Mouse (Mus musculus) kidney, embryonic 15.5 days (tissue): Measurements from ENCODE around the gene Nup37. TPM values are rescaled to one million over a fixed set of nuclear protein-coding genes. Genes with fewer than 3 reads are reported as not detected.

ENCODE experiments used
- ATAC-seq: fragments of 200-750 bp; cut with Nextera tagmentation; replicated peaks from 2 replicates; pipeline ENCODE4 v1.8.0; 2017; ENCODE audit warnings: moderate TSS enrichment; ENCODE audit not compliant: low FRiP score
- H3K27ac ChIP-seq: fragments of 300-500 bp; sonication (generic); 2 replicates; pipeline ENCODE4 v1.5.1; 2015; ENCODE audit warnings: mild to moderate bottlenecking, inconsistent platforms
- H3K27me3 ChIP-seq: fragments of 300-500 bp; sonication (generic); 2 replicates; pipeline ENCODE4 v1.6.1; 2015; ENCODE audit warnings: inconsistent platforms
- H3K36me3 ChIP-seq: fragments of 300-500 bp; sonication (generic); 2 replicates; pipeline ENCODE4 v1.6.1; 2015; ENCODE audit warnings: inconsistent platforms
- H3K4me1 ChIP-seq: fragments of 300-500 bp; sonication (generic); 2 replicates; pipeline ENCODE4 v1.6.1; 2015; ENCODE audit warnings: inconsistent platforms
- H3K4me2 ChIP-seq: fragments of 300-500 bp; sonication (generic); 2 replicates; pipeline ENCODE4 v1.6.1; 2015; ENCODE audit warnings: moderate library complexity, mild to moderate bottlenecking, inconsistent platforms
- H3K4me3 ChIP-seq: fragments of 300-500 bp; sonication (generic); replicated peaks from 2 replicates; pipeline ENCODE4 v1.5.1; 2015; ENCODE audit warnings: mild to moderate bottlenecking, inconsistent platforms
- H3K9ac ChIP-seq: fragments of 300-500 bp; sonication (generic); 2 replicates; pipeline ENCODE4 v1.6.1; 2015; ENCODE audit warnings: mild to moderate bottlenecking, inconsistent platforms
- H3K9me3 ChIP-seq: fragments of 300-500 bp; sonication (generic); replicated peaks from 2 replicates; pipeline ENCODE4 v1.6.1; 2016; ENCODE audit warnings: inconsistent platforms
- WGBS: fragments of 180-500 bp; shearing (Covaris S2); methylation state at CpG from one replicate; pipeline ENCODE4 v1.1.7; 2015; ENCODE audit warnings: mixed read lengths; 5-methylcytosine and 5-hydroxymethylcytosine counted together
- polyA plus RNA-seq: library from polyadenylated mRNA; unstranded; fragments of >200 nt; fragmentation: Nextera tagmentation; extraction: Ambion mirVana; gene quantifications from 2 replicates; pipeline ENCODE4 v1.2.1, GENCODE M21; 2015

The Nup37 gene
- polyA plus RNA-seq, 1 experiment from 2014 or later: 82.0 TPM

DNA sequence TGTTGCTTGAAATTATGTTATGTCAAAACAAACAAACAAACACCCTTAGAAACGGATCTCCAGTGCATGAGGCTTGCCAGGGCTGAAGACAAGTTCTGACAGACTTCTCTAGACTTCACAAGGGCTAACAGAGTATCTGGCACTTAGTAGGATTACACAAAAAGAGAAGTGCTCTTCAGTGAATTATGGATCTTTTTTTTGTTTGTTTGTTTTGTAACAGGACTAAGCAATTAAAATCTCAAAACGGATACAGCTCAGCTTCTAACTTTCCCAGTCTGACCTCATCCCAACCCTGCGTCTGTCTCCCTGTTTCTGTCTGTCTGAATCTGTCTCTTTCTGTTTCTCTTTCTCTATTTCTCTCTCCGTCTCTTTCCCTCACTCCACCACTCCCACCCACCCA lies 53.7 kb downstream of the Nup37 start:
- ATAC-seq: peak; percentile 53
- no peaks in the 10 kb centered on the region for H3K9me3 ChIP-seq
- H3K9ac ChIP-seq: no peak overlapping the region
- WGBS: 8% methylated on average over 4 of the region's 4 CpGs
- H3K27me3 ChIP-seq: no peaks in the 10 kb centered on the region
- peak overlapping the region; percentile 59 for H3K4me3 ChIP-seq
- peak overlapping the region; percentile 65 for H3K4me2 ChIP-seq
- 0 out of 2 replicates have a peak, but pooled peaks cover 3% of the 10 kb centered on the region for H3K36me3 ChIP-seq
- peaks cover 8% of the 10 kb centered on the region for H3K4me1 ChIP-seq
- H3K27ac ChIP-seq: no peak overlapping the region

DNA sequence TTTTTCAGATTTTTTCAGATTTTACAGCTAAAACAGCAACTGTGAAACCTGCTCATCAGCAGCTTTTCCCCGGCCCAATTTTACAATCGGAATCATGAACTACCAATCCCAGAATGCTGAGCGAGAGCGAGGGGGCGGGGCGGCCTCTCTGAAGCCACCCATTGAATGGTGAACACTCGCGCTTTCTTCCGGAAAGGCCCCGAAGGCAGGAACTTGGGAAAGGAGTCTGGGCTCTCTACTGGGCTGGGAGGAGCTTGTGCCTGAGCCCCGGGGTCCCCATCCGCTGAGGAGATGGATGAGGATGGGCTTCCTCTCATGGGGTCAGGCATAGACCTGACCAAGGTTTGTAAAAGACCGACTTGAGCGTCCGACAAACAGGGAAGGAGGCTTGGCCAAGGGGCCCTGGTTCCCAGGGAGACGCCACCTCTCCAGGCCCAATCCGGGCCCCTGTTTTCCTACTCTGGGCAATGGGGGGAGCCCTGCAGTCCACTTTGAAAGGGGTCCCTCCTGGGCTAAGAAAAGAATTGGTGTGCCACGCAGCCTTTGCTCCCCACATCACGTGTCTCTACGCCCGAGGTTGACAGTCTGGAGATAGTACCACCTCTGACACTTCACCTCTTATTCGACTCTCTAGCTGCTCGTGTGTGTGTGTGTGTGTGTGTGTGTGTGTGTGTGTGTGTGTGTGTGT lies 54.3 kb downstream of the Nup37 start, which contains the start of gene Washc3:
Gene Washc3 (plus strand): TSS at position 143 of the 688 bp plus-strand sequence.
- H3K4me3 ChIP-seq: peak within 1 kb of the TSS; percentile 59
- H3K27ac ChIP-seq: peak within 1 kb of the TSS; percentile 55
- WGBS: 2% methylated on average over 23 of the region's 23 CpGs
- no peaks in the 10 kb centered on the region for H3K27me3 ChIP-seq
- peak within 1 kb of the TSS; percentile 65 for H3K4me2 ChIP-seq
- peak within 1 kb of the TSS; percentile 57 for H3K9ac ChIP-seq
- H3K36me3 ChIP-seq: 0 out of 2 replicates have a peak, but pooled peaks cover 3% of the 10 kb centered on the region
- no peaks in the 10 kb centered on the region for H3K9me3 ChIP-seq
- peaks cover 8% of the 10 kb centered on the region for H3K4me1 ChIP-seq
- ATAC-seq: peak; percentile 99

DNA sequence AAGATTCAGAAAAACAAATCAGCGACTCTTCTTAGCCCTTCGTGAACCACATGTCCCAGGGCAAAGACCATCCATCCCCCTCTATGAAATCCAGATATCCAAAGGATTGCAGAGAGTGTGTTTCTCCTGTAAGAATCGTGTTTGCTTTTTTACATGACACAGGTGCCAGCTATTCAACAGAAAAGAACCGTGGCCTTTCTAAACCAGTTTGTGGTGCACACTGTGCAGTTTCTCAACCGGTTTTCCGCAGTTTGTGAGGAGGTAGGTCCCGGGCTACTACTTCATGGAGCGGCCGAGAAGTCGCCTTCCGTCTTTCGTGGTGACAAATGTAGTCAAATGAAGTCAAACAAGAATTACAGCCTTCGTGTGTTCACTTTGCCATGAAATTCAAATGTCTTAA lies 54.9 kb downstream of the Nup37 start:
- ATAC-seq: no peak
- H3K9ac ChIP-seq: peak overlapping the region; percentile 57
- H3K36me3 ChIP-seq: 0 out of 2 replicates have a peak, but pooled peaks cover 3% of the 10 kb centered on the region
- peak overlapping the region; percentile 55; the same call in 1 of the 2 replicates for H3K27ac ChIP-seq
- no peaks in the 10 kb centered on the region for H3K27me3 ChIP-seq
- no peaks in the 10 kb centered on the region for H3K9me3 ChIP-seq
- peak overlapping the region; percentile 65 for H3K4me2 ChIP-seq
- 75% methylated on average over 13 of the region's 13 CpGs for WGBS
- H3K4me3 ChIP-seq: peak overlapping the region; percentile 59
- peaks cover 8% of the 10 kb centered on the region for H3K4me1 ChIP-seq

DNA sequence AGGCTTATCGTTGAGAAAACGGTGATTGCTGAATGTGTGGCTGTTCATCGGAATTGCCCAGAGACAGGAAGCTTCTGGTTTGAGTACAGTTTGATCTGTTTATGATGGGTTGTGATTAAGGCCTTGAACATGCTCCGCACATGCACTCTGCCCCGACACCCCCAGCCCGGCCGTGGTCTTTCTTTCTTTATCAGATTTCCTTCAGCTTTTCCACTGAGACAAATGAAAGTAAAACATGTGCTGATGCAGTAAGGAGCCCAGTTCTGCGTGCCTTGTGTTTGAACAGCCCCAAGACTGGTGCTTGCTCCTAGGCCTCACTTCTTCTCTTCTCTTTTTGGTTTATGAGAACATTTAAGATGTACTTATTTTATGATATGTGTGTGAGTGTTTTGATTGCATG lies 55.8 kb downstream of the Nup37 start:
- 89% methylated on average over 8 of the region's 8 CpGs for WGBS
- Histone ChIP-seq H3K27ac (no peak overlapping the region), H3K36me3 (0 out of 2 replicates have a peak, but pooled peaks cover 3% of the 10 kb centered on the region), H3K9ac (no peak overlapping the region), H3K4me1 (peaks cover 8% of the 10 kb centered on the region), H3K27me3 (no peaks in the 10 kb centered on the region), H3K9me3 (no peaks in the 10 kb centered on the region), H3K4me2 (no peak overlapping the region), H3K4me3 (no peak overlapping the region)
- ATAC-seq: no peak

DNA sequence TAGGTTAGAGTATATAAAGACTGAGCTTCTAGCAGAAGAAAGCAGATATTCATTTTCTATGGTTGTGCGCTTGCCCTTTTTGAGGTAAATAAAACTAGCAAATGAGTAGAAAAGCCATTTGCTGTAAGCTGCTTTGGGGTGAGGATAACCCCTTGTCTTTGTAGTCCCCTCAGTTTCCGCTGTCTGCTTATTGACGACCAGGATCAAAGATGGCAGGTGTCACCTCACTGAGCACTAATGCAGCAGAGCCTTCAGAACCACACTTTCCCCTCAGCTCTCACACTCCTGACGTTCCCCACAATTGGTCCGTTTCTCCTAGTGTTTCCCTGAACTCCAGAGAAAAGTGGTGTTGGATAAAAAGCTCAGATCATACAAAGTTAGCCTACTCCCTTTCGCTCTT lies 56.4 kb downstream of the Nup37 start:
- WGBS: 79% methylated on average over 6 of the region's 6 CpGs
- no peak overlapping the region for H3K4me2 ChIP-seq
- H3K27ac ChIP-seq: no peak overlapping the region
- no peak overlapping the region for H3K4me3 ChIP-seq
- no peak overlapping the region for H3K9ac ChIP-seq
- H3K36me3 ChIP-seq: 0 out of 2 replicates have a peak, but pooled peaks cover 3% of the 10 kb centered on the region
- no peaks in the 10 kb centered on the region for H3K9me3 ChIP-seq
- no peak for ATAC-seq
- H3K27me3 ChIP-seq: no peaks in the 10 kb centered on the region
- H3K4me1 ChIP-seq: peaks cover 8% of the 10 kb centered on the region

DNA sequence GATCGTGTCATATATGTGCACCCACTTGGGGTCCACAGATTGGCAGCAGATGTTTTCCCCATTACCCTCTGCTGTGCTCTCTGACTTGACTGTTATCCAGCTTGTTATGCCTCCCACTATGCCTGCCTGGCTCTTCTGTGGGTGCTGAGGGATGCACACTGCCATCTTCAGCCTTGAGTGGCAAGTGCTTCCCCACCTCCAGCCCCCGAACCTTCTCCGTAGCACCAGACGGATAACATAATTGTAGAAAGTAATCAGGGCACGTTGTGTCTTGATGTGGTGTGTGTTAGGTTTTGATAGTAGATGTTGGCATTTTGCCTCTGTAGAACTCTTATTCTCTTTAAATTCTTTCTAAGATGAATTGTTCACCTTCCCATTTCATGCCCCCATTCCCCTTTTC lies 65.9 kb downstream of the Nup37 start:
- WGBS: 92% methylated on average over 5 of the region's 5 CpGs
- H3K4me1 ChIP-seq: no peaks in the 10 kb centered on the region
- no peaks in the 10 kb centered on the region for H3K9me3 ChIP-seq
- no peak overlapping the region for H3K9ac ChIP-seq
- H3K36me3 ChIP-seq: peaks cover 15% of the 10 kb centered on the region
- H3K4me2 ChIP-seq: no peak overlapping the region
- no peak overlapping the region for H3K27ac ChIP-seq
- ATAC-seq: no peak
- H3K27me3 ChIP-seq: no peaks in the 10 kb centered on the region
- no peak overlapping the region for H3K4me3 ChIP-seq

DNA sequence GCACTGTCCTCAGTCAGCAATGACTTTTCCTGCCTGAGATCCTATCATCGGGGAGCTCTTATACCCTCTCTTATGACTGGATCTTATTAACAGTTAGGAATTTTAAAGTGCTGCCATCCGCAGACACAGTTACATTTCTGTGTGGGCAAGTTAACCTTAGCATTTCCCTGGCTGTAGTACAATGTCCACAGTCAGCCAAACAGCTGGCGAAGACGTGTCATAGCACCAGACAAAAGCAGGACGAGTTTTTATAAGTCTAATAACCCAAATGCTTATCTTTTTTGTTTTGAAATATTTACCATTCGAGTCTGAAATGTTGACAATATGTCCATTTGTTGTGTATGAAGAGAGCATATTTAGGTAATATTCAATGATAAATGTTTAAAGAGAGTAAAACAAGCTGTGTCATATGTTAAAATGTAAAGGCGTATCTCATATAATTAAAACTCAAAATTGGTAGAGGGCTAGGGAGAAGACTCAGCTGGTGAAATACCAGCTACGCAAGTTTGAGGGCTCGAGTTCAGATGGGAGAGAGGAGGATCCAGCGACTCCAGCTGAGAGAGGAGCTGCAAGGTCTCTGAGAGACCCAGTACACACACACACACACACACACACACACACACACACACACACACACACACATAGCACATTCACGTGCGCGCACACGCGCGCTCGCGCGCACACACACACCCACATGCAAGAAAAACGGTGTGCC lies 68.2 kb downstream of the Nup37 start:
- Histone ChIP-seq H3K36me3 (peaks cover 23% of the 10 kb centered on the region), H3K9ac (no peak overlapping the region), H3K4me3 (no peak overlapping the region), H3K4me2 (no peak overlapping the region), H3K27me3 (no peaks in the 10 kb centered on the region), H3K9me3 (no peaks in the 10 kb centered on the region), H3K27ac (no peak overlapping the region), H3K4me1 (no peaks in the 10 kb centered on the region)
- 95% methylated on average over 20 of the region's 20 CpGs for WGBS
- ATAC-seq: no peak

DNA sequence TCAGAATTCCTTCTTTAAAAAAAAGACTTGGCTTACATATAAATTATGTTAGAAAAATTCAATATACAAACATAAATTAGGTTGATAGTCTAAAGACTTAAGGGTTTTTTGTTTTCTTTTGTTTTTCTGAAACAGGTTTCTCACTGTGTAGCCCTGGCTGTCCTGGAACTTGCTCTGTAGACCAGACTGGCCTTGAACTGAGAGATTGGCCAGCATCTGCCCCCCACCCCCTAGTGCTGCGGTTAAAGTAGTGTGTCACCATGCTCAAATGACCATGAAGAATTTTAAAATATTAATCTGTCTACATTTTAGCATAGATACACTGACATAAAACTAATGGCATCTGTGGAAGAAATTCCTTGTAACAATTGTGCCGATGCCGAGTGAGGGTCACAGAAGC lies 71.4 kb downstream of the Nup37 start:
- H3K9me3 ChIP-seq: no peaks in the 10 kb centered on the region
- no peak overlapping the region for H3K27ac ChIP-seq
- no peak overlapping the region for H3K4me3 ChIP-seq
- H3K4me1 ChIP-seq: no peaks in the 10 kb centered on the region
- no peaks in the 10 kb centered on the region for H3K27me3 ChIP-seq
- no peak for ATAC-seq
- no peak overlapping the region for H3K9ac ChIP-seq
- 94% methylated on average over 3 of the region's 3 CpGs for WGBS
- peaks cover 27% of the 10 kb centered on the region for H3K36me3 ChIP-seq
- H3K4me2 ChIP-seq: no peak overlapping the region

DNA sequence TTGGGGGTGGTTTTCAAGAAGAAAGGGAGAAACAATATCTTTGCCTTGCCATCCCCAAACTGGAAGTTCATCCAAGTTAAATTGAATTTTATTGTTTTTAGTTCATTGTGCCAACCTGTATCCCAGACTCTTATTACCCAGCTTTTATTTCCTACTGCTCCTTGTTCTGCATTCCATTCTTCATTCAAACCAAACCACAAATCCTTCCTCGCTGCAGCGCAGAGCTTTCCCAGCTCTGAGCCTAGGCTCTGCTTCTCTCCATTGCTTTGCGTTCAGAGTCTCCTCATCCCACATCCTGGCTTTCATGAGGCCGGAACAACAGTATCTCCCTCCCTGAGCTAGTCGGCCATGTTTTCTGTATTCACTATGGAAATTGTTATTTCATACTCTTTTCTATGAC lies 74.9 kb downstream of the Nup37 start:
- whole genome bisulfite sequencing: 78% methylated on average over 5 of the region's 5 CpGs
- H3K9ac ChIP-seq: no peak overlapping the region
- no peaks in the 10 kb centered on the region for H3K9me3 ChIP-seq
- no peak overlapping the region for H3K27ac ChIP-seq
- ATAC-seq: no peak
- H3K27me3 ChIP-seq: no peaks in the 10 kb centered on the region
- no peaks in the 10 kb centered on the region for H3K4me1 ChIP-seq
- no peak overlapping the region for H3K4me3 ChIP-seq
- H3K4me2 ChIP-seq: no peak overlapping the region
- peaks cover 36% of the 10 kb centered on the region for H3K36me3 ChIP-seq

DNA sequence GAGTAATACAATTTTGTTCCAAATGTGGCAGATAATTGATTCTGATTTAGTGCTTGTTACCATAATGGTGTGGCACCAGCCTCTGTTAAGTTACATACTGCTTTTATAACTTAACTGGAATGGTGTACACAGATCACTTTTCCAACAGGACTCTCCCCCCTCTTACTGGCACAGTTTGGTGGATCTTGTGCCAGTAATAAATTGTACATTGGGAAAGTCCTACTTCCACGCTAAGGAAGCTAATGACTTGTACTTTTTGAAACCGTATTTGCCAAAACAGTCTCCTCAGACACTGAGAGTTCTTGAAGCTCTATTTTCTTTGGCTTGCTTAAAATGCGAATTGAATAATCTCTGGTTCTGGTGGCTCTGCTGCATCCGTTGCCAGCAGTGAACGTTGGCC lies 78.6 kb downstream of the Nup37 start:
- no peak overlapping the region for H3K27ac ChIP-seq
- H3K27me3 ChIP-seq: no peaks in the 10 kb centered on the region
- WGBS: 71% methylated on average over 5 of the region's 5 CpGs
- no peak for ATAC-seq
- H3K4me2 ChIP-seq: no peak overlapping the region
- no peak overlapping the region for H3K4me3 ChIP-seq
- H3K9me3 ChIP-seq: no peaks in the 10 kb centered on the region
- H3K36me3 ChIP-seq: peaks cover 31% of the 10 kb centered on the region
- no peak overlapping the region for H3K9ac ChIP-seq
- H3K4me1 ChIP-seq: peaks cover 6% of the 10 kb centered on the region; the same call in 1 of the 2 replicates

DNA sequence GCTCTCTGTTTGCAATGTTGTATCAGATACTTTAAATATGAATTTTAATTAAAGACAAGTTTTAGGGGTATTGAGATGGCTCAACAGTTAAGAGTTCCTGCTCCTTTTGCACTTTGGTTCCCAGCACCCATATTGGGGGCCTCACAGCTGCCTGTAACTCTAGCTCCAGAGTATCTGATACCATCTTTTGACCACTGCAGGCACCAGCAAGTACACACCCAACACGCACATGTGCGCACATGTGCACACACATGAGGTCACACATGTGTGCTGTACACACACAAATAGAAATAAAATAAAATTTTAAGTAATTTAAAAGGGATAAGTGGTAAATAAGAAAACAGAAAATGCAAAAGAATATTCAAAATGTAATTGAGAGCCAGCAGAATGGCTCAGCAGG lies 81.2 kb downstream of the Nup37 start:
- no peak overlapping the region for H3K9ac ChIP-seq
- WGBS: 93% methylated on average over 2 of the region's 2 CpGs
- no peak overlapping the region for H3K4me3 ChIP-seq
- H3K27me3 ChIP-seq: no peaks in the 10 kb centered on the region
- no peak overlapping the region for H3K4me2 ChIP-seq
- peaks cover 12% of the 10 kb centered on the region; the same call in 1 of the 2 replicates for H3K4me1 ChIP-seq
- H3K27ac ChIP-seq: no peak overlapping the region
- ATAC-seq: no peak
- H3K36me3 ChIP-seq: peaks cover 24% of the 10 kb centered on the region
- no peaks in the 10 kb centered on the region for H3K9me3 ChIP-seq
